Mouse (Mus musculus): ENCODE data around the gene Lce1b.

DNA sequence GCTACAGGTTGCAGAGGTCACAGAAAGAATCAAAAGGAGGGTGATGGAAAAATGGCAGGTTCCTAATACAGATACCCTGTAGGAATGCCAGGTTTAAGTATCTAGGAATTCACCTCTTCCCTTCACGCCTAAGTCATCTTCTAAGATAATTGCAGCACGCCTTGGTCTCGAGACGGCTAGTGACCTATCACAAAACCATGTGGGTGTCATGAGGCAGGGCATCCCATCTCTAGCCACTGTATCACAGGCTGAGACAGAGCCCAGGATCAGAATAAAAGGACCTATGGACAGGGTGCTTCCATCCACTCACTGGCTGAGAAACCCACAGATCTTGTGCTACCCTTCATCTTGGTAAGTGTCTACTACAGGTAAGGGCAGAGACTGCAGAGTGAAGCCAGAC lies 22.2 kb upstream of the Lce1b start, which contains the start of gene Lce1c:
- TF ChIP-seq CTCF (IDR thresholded peaks at IDR 0.05; ENCODE audit: borderline replicate concordance, insufficient read depth, low read depth, low read length) (no peak), POLR2A (IDR thresholded peaks at IDR 0.05; ENCODE audit: borderline replicate concordance, insufficient read depth, low read length) (no peak)

Data from cerebellum, adult 2 months (tissue).